Mouse (Mus musculus) midbrain, postnatal 0 days (tissue): ENCODE measurements at regions not wholly inside any gene's neighbourhood (a gene's known extent, or its start where the extent isn't known, plus 50 kb on each side); places are given as distances from the start of the nearest gene placed in this dataset.

ENCODE experiments used
- ATAC-seq: fragments of 200-750 bp; cut with Nextera tagmentation; 2 replicates; pipeline ENCODE4 v1.8.0; 2017; ENCODE audit warnings: moderate number of reproducible peaks, mild to moderate bottlenecking, moderate TSS enrichment, moderate library complexity; ENCODE audit not compliant: low FRiP score
- DNase-seq: peaks from one replicate; pipeline ENCODE4 v3.0.0-alpha.2; 2015; ENCODE audit warnings: low spot score
- H3K27ac ChIP-seq: fragments of 300-500 bp; sonication (generic); 2 replicates; pipeline ENCODE4 v1.5.1; 2014; ENCODE audit warnings: low read depth, mild to moderate bottlenecking, low read length, mixed read lengths
- H3K27me3 ChIP-seq: fragments of 300-500 bp; sonication (generic); 2 replicates; pipeline ENCODE4 v1.6.1; 2014; ENCODE audit warnings: low read length, control low read depth, mixed read lengths; ENCODE audit not compliant: insufficient read depth
- H3K36me3 ChIP-seq: fragments of 300-500 bp; sonication (generic); 2 replicates; pipeline ENCODE4 v1.6.1; 2014; ENCODE audit warnings: low read length, control low read depth, mixed read lengths; ENCODE audit not compliant: insufficient read depth
- H3K4me1 ChIP-seq: fragments of 300-500 bp; sonication (generic); 2 replicates; pipeline ENCODE4 v1.6.1; 2014; ENCODE audit warnings: mild to moderate bottlenecking, control low read depth, antibody characterized with exemption, low read length, mixed read lengths; ENCODE audit not compliant: insufficient read depth
- H3K4me2 ChIP-seq: fragments of 300-500 bp; sonication (generic); 2 replicates; pipeline ENCODE4 v1.6.1; 2014; ENCODE audit warnings: low read depth, mild to moderate bottlenecking, low read length, mixed read lengths; ENCODE audit not compliant: poor library complexity, severe bottlenecking
- H3K4me3 ChIP-seq: fragments of 300-500 bp; sonication (generic); 2 replicates; pipeline ENCODE4 v1.5.1; 2014; ENCODE audit warnings: low read depth, mild to moderate bottlenecking, low read length, moderate library complexity
- H3K9ac ChIP-seq: fragments of 300-500 bp; sonication (generic); replicated peaks from 2 replicates; pipeline ENCODE4 v1.6.1; 2014; ENCODE audit warnings: mild to moderate bottlenecking, low read length, moderate library complexity, mixed read lengths; ENCODE audit not compliant: poor library complexity, severe bottlenecking
- H3K9me3 ChIP-seq: fragments of 300-500 bp; sonication (generic); 2 replicates; pipeline ENCODE4 v1.6.1; 2016; ENCODE audit warnings: low read length, control low read depth
- CTCF ChIP-seq: IDR thresholded peaks from 2 replicates; pipeline ENCODE4 v1.5.1; 2016; ENCODE audit warnings: antibody characterized with exemption, mild to moderate bottlenecking
- WGBS: fragments of 180-500 bp; shearing (Covaris S2); extraction: QIAGEN DNeasy Blood & Tissue Kit; methylation state at CpG from one replicate; pipeline ENCODE4 v1.1.7; 2014; 5-methylcytosine and 5-hydroxymethylcytosine counted together

- Histone ChIP-seq H3K36me3 (no peaks in the 10 kb centered on the region), H3K4me3 (no peak overlapping the region), H3K27me3 (no peaks in the 10 kb centered on the region), H3K4me1 (no peaks in the 10 kb centered on the region), H3K9ac (no peak overlapping the region), H3K27ac (no peak overlapping the region), H3K9me3 (no peaks in the 10 kb centered on the region), H3K4me2 (no peak overlapping the region)
- 11% methylated on average over 9 of the region's 9 CpGs for WGBS
- peak; percentile 75 for ATAC-seq
- peak; percentile 93 for DNase-seq
- peak; percentile 90 for TF ChIP-seq CTCF
Measured at GRCm38 (mm10) chr10:91546140-91546539, 365.0 kb upstream of the Tmpo start.

- DNase-seq (no peak), ATAC-seq (no peak)
- Histone ChIP-seq H3K27me3 (no peaks in the 10 kb centered on the region), H3K9ac (no peak overlapping the region), H3K27ac (peak overlapping the region; percentile 8; the same call in 1 of the 2 replicates), H3K4me3 (no peak overlapping the region), H3K36me3 (no peaks in the 10 kb centered on the region), H3K9me3 (no peaks in the 10 kb centered on the region), H3K4me2 (no peak overlapping the region), H3K4me1 (no peaks in the 10 kb centered on the region)
- WGBS = 64% methylated on average over 3 of the region's 3 CpGs
- TF ChIP-seq CTCF = no peak
Measured at GRCm38 (mm10) chr10:91545421-91545820, 364.3 kb upstream of the Tmpo start.

DNA sequence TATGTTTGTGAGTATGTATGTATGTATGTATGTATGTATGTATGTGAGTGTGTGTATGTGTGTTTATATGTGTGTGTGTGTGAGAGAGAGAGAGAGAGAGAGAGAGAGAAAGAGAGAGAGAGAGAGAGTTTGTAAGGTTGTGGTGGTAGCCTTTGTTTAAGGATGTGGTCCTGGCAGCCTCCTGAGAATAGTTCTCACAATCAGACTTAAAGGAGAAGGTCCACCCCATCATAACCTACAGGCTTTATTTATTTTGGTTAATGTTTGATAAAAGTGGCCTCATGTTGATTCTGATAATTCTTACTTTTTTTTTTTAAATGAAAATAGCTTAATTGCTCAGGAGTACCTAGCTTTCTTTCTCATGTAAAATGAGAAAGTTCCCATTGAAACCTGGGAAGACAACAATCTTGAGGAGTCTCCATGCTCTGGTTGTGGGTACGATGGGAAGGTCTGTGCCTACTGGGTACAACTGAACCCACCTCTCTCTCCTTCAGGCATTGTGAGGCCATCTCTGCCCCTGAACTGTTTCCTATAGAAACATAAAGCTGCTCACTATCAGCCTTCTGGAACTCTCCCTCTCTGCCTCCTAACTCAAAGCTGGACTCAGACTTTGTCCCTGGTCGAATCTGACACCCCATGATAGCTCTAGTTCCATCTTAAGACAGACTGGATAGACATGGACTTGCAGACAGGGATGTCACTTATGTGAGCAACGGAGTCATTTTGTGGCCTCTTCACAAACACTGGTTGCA, 362.2 kb upstream of the Tmpo start:
- H3K9me3 ChIP-seq = no peaks in the 10 kb centered on the region
- no peaks in the 10 kb centered on the region for H3K27me3 ChIP-seq
- no peaks in the 10 kb centered on the region for H3K4me1 ChIP-seq
- H3K27ac ChIP-seq = no peak overlapping the region
- no peak overlapping the region for H3K4me2 ChIP-seq
- no peak overlapping the region for H3K9ac ChIP-seq
- no peak for TF ChIP-seq CTCF
- ATAC-seq (no peak), DNase-seq (no peak)
- H3K36me3 ChIP-seq = no peaks in the 10 kb centered on the region
- H3K4me3 ChIP-seq = no peak overlapping the region
- WGBS = 90% methylated on average over 3 of the region's 3 CpGs

DNA sequence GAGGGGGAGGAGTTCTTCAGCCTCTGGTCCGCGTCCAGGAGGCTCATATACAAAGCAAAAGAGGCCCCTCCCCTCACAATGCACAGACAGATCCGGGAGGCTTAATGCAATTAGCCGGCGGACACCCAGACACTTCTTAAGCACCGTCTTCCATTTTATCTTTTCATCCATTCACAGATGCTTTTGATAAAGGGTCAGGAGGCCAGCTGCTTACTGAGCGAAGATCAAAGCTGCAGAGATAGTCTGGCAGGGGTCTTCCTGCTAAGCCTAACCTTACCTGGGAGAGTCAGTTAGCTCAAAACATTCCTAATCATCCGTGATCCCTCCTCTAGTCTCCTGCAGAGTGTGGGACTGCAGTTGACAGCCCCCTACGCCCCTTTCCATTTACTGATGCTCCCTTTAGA, 361.1 kb upstream of the Tmpo start:
- Histone ChIP-seq H3K9ac (no peak overlapping the region), H3K36me3 (no peaks in the 10 kb centered on the region), H3K4me2 (no peak overlapping the region), H3K4me1 (no peaks in the 10 kb centered on the region), H3K4me3 (no peak overlapping the region), H3K27ac (no peak overlapping the region), H3K27me3 (no peaks in the 10 kb centered on the region), H3K9me3 (no peaks in the 10 kb centered on the region)
- no peak for TF ChIP-seq CTCF
- WGBS = 16% methylated on average over 9 of the region's 9 CpGs
- ATAC-seq (no peak), DNase-seq (no peak)

DNA sequence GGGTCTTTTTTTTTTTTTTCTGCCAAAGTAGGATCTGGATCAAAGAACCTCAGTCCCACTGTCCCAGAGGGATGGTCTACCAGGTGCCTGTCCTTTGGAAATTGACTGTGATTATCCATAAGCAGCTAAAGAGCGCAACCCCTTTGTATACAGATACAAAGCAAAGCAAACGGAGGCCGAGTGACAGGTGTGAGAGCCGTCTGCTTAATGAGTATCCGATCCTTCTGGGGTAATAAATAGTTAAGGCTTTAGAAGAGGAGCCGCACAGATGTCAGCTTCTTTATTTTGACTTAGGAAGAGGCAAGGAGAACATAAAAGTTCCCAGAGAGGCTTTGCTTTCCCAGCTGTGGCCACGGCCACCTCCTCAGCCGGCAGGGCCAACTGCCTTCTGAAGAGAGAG, 356.1 kb upstream of the Tmpo start:
- Histone ChIP-seq H3K27me3 (no peaks in the 10 kb centered on the region), H3K9me3 (no peaks in the 10 kb centered on the region), H3K4me3 (no peak overlapping the region), H3K27ac (0 out of 2 replicates have a peak overlapping the region, but pooled peaks have one; percentile 6), H3K36me3 (no peaks in the 10 kb centered on the region), H3K4me2 (no peak overlapping the region), H3K4me1 (no peaks in the 10 kb centered on the region), H3K9ac (no peak overlapping the region)
- ATAC-seq (no peak), DNase-seq (no peak)
- 26% methylated on average over 8 of the region's 8 CpGs for WGBS
- TF ChIP-seq CTCF = no peak

GRCm38 (mm10) chr10:91535392-91535791, 354.3 kb upstream of the Tmpo start:
- ATAC-seq = no peak
- H3K4me3 ChIP-seq = no peak overlapping the region
- H3K27ac ChIP-seq = no peak overlapping the region
- no peaks in the 10 kb centered on the region for H3K4me1 ChIP-seq
- no peak overlapping the region for H3K9ac ChIP-seq
- 40% methylated on average over 2 of the region's 2 CpGs for WGBS
- H3K9me3 ChIP-seq = no peaks in the 10 kb centered on the region
- no peak overlapping the region for H3K4me2 ChIP-seq
- no peaks in the 10 kb centered on the region for H3K36me3 ChIP-seq
- no peak for TF ChIP-seq CTCF
- no peak for DNase-seq
- no peaks in the 10 kb centered on the region for H3K27me3 ChIP-seq
